Mouse (Mus musculus): ENCODE measurements at regions not wholly inside any gene's neighbourhood (a gene's known extent, or its start where the extent isn't known, plus 50 kb on each side); places are given as distances from the start of the nearest gene placed in this dataset.

GRCm38 (mm10) chr8:56924724-56925123, 373.8 kb downstream of the Fbxo8 start:
- TF ChIP-seq CTCF (IDR thresholded peaks at IDR 0.05; ENCODE audit: control insufficient read depth, insufficient read depth, insufficient read length) (no peak), MAX (IDR thresholded peaks at IDR 0.05) (no peak), MYOG (IDR thresholded peaks at IDR 0.05; ENCODE audit: control insufficient read depth, extremely low read depth, insufficient read length) (no peak), FOSL1 (IDR thresholded peaks at IDR 0.05; ENCODE audit: insufficient read depth, low read length, poor library complexity, severe bottlenecking) (no peak)
